Mouse (Mus musculus) lung, embryonic 16.5 days (tissue): ENCODE measurements at regions not wholly inside any gene's neighbourhood (a gene's known extent, or its start where the extent isn't known, plus 50 kb on each side); places are given as distances from the start of the nearest gene placed in this dataset.

Source experiments
- ATAC-seq: fragments of 200-750 bp; cut with Nextera tagmentation; 2 replicates; pipeline ENCODE4 v1.8.0; 2017; ENCODE audit warnings: low read depth, mild to moderate bottlenecking, moderate library complexity
- H3K27ac ChIP-seq: fragments of 300-500 bp; sonication (generic); 2 replicates; pipeline ENCODE4 v1.5.1; 2014; ENCODE audit warnings: mild to moderate bottlenecking, control low read depth, low read length
- H3K27me3 ChIP-seq: fragments of 300-500 bp; sonication (generic); 2 replicates; pipeline ENCODE4 v1.6.1; 2014; ENCODE audit warnings: low read depth, low read length, mixed read lengths; ENCODE audit not compliant: control insufficient read depth, insufficient read depth
- H3K36me3 ChIP-seq: fragments of 300-500 bp; sonication (generic); 2 replicates; pipeline ENCODE4 v1.6.1; 2014; ENCODE audit warnings: low read length; ENCODE audit not compliant: control insufficient read depth, insufficient read depth
- H3K4me1 ChIP-seq: fragments of 300-500 bp; sonication (generic); replicated peaks from 2 replicates; pipeline ENCODE4 v1.6.1; 2014; ENCODE audit warnings: low read length, mixed read lengths; ENCODE audit not compliant: control insufficient read depth, insufficient read depth
- H3K4me2 ChIP-seq: fragments of 300-500 bp; sonication (generic); 2 replicates; pipeline ENCODE4 v1.6.1; 2014; ENCODE audit warnings: low read depth, low read length, control low read depth
- H3K4me3 ChIP-seq: fragments of 300-500 bp; sonication (generic); 2 replicates; pipeline ENCODE4 v1.5.1; 2014; ENCODE audit warnings: mild to moderate bottlenecking, low read length, control low read depth
- H3K9ac ChIP-seq: fragments of 300-500 bp; sonication (generic); 2 replicates; pipeline ENCODE4 v1.6.1; 2014; ENCODE audit warnings: low read length, control low read depth
- H3K9me3 ChIP-seq: fragments of 300-500 bp; sonication (generic); 2 replicates; pipeline ENCODE4 v1.6.1; 2016; ENCODE audit warnings: low read length; ENCODE audit not compliant: control insufficient read depth
- WGBS: fragments of 180-500 bp; shearing (Covaris S2); extraction: QIAGEN DNeasy Blood & Tissue Kit; methylation state at CpG from one replicate; pipeline ENCODE4 v1.1.7; 2014; 5-methylcytosine and 5-hydroxymethylcytosine counted together

- no peaks in the 10 kb centered on the region for H3K4me1 ChIP-seq
- H3K36me3 ChIP-seq = no peaks in the 10 kb centered on the region
- H3K27ac ChIP-seq = no peak overlapping the region
- no peak for ATAC-seq
- no peak overlapping the region for H3K4me3 ChIP-seq
- 26% methylated on average over 3 of the region's 3 CpGs for WGBS
- H3K4me2 ChIP-seq = no peak overlapping the region
- H3K27me3 ChIP-seq = no peaks in the 10 kb centered on the region
- H3K9ac ChIP-seq = no peak overlapping the region
- H3K9me3 ChIP-seq = no peaks in the 10 kb centered on the region
Observed at GRCm38 (mm10) chr12:26060378-26060777, 354.7 kb downstream of the Rnf144a start.

- H3K4me3 ChIP-seq = no peak overlapping the region
- no peaks in the 10 kb centered on the region for H3K9me3 ChIP-seq
- H3K27me3 ChIP-seq = no peaks in the 10 kb centered on the region
- H3K36me3 ChIP-seq = no peaks in the 10 kb centered on the region
- 83% methylated on average over 4 of the region's 4 CpGs for WGBS
- no peaks in the 10 kb centered on the region for H3K4me1 ChIP-seq
- ATAC-seq = no peak
- H3K27ac ChIP-seq = no peak overlapping the region
- H3K4me2 ChIP-seq = no peak overlapping the region
- H3K9ac ChIP-seq = no peak overlapping the region
Observed at GRCm38 (mm10) chr12:26059090-26059489, 356.0 kb downstream of the Rnf144a start.

- 78% methylated on average over 9 of the region's 9 CpGs for WGBS
- ATAC-seq = no peak
Observed at GRCm38 (mm10) chr12:26057491-26058054, 357.5 kb downstream of the Rnf144a start.

GRCm38 (mm10) chr12:26046991-26047390 is 368.1 kb downstream of the Rnf144a start:
- no peak for ATAC-seq
- Histone ChIP-seq H3K9me3 (no peaks in the 10 kb centered on the region), H3K9ac (no peak overlapping the region), H3K4me3 (no peak overlapping the region), H3K27ac (no peak overlapping the region), H3K4me2 (no peak overlapping the region), H3K4me1 (no peaks in the 10 kb centered on the region), H3K36me3 (no peaks in the 10 kb centered on the region), H3K27me3 (no peaks in the 10 kb centered on the region)
- 70% methylated on average over 6 of the region's 6 CpGs for WGBS

More at GRCm38 (mm10) chr12:26057491-26058054, 357.5 kb downstream of the Rnf144a start:
- Histone ChIP-seq H3K4me2 (no peak overlapping the region), H3K36me3 (no peaks in the 10 kb centered on the region), H3K9ac (no peak overlapping the region), H3K4me1 (no peaks in the 10 kb centered on the region), H3K4me3 (no peak overlapping the region), H3K27me3 (no peaks in the 10 kb centered on the region), H3K27ac (no peak overlapping the region), H3K9me3 (no peaks in the 10 kb centered on the region)

GRCm38 (mm10) chr12:26045321-26045720 is 369.7 kb downstream of the Rnf144a start:
- Histone ChIP-seq H3K4me1 (no peaks in the 10 kb centered on the region), H3K9me3 (no peaks in the 10 kb centered on the region), H3K27me3 (no peaks in the 10 kb centered on the region), H3K27ac (no peak overlapping the region), H3K4me3 (no peak overlapping the region), H3K36me3 (no peaks in the 10 kb centered on the region), H3K9ac (no peak overlapping the region), H3K4me2 (no peak overlapping the region)
- no peak for ATAC-seq
- WGBS = 70% methylated on average over 1 of the region's 1 CpGs

- Histone ChIP-seq H3K9ac (no peak overlapping the region), H3K27ac (no peak overlapping the region), H3K4me3 (no peak overlapping the region), H3K36me3 (no peaks in the 10 kb centered on the region), H3K4me2 (no peak overlapping the region), H3K27me3 (no peaks in the 10 kb centered on the region), H3K9me3 (no peaks in the 10 kb centered on the region), H3K4me1 (no peaks in the 10 kb centered on the region)
- ATAC-seq = no peak
- 79% methylated on average over 5 of the region's 5 CpGs for WGBS
Observed at GRCm38 (mm10) chr12:26012951-26013350, 402.1 kb downstream of the Rnf144a start.

- no peak overlapping the region for H3K9ac ChIP-seq
- H3K4me3 ChIP-seq = no peak overlapping the region
- H3K4me2 ChIP-seq = no peak overlapping the region
- ATAC-seq = no peak
- H3K27ac ChIP-seq = no peak overlapping the region
- no peaks in the 10 kb centered on the region for H3K27me3 ChIP-seq
- no peaks in the 10 kb centered on the region for H3K4me1 ChIP-seq
- H3K36me3 ChIP-seq = no peaks in the 10 kb centered on the region
- 71% methylated on average over 4 of the region's 4 CpGs for whole genome bisulfite sequencing
- H3K9me3 ChIP-seq = no peaks in the 10 kb centered on the region
Observed at GRCm38 (mm10) chr12:25994063-25994462, 421.0 kb downstream of the Rnf144a start.

GRCm38 (mm10) chr12:25991801-25992525 is 423.1 kb downstream of the Rnf144a start:
- Histone ChIP-seq H3K27ac (no peak overlapping the region), H3K4me3 (no peak overlapping the region), H3K9me3 (peaks cover 3% of the 10 kb centered on the region), H3K4me2 (no peak overlapping the region), H3K27me3 (no peaks in the 10 kb centered on the region), H3K4me1 (no peaks in the 10 kb centered on the region), H3K36me3 (no peaks in the 10 kb centered on the region), H3K9ac (no peak overlapping the region)
- no peak for ATAC-seq
- 64% methylated on average over 6 of the region's 6 CpGs for WGBS

- no peak overlapping the region for H3K27ac ChIP-seq
- H3K4me2 ChIP-seq = no peak overlapping the region
- WGBS = 90% methylated on average over 4 of the region's 4 CpGs
- H3K9ac ChIP-seq = no peak overlapping the region
- no peak overlapping the region for H3K4me3 ChIP-seq
- no peaks in the 10 kb centered on the region for H3K4me1 ChIP-seq
- no peaks in the 10 kb centered on the region for H3K36me3 ChIP-seq
- H3K27me3 ChIP-seq = no peaks in the 10 kb centered on the region
- H3K9me3 ChIP-seq = no peaks in the 10 kb centered on the region
- ATAC-seq = no peak
Observed at GRCm38 (mm10) chr12:25982545-25982944, 432.5 kb downstream of the Rnf144a start.
